ENCODE assay signal across 13 mouse cellular contexts in the genomic region with DNA sequence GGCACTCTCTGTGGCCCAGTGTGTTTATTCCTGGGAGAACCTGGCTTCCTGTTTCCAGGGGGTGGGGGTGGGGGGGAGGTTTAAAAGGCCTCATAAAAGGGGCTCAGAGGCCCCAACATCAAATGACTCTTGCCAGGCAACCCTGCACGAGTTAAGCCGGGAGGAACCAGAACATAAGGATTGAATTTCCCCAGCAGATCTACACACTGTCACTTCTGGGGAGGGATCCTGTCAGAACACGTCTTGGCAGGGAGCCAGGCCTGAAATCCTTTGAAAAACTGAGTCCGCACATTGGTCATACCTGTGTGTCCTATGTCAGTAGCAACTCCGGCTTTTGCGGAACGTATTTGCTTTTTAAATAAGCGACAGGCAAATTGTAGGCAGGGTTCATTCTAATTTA. TPM values are rescaled to one million over a fixed set of nuclear protein-coding genes. Genes with fewer than 3 reads are reported as not detected.
DNase-seq lines count a peak whose midpoint lies in the region; ATAC-seq lines count a peak whose summit lies in the region.
"Had no signal": no experiment of that assay in that cellular context is flagged by ENCODE, and none has a peak within 500 bp of the region (broad histone marks: within the 10 kb centered on the region; RNA-seq: fewer than 3 reads in every experiment).

No protein-coding gene starts in this region.

- peak overlapping the region; percentile 56; the same call in 1 of the 2 replicates for H3K27ac ChIP-seq in forebrain, embryonic 10.5 days
- no peak overlapping the region for H3K27ac ChIP-seq in forebrain, embryonic 11.5 days (ENCODE audit: low read depth, low read length)
- 0 out of 2 replicates have a peak overlapping the region, but pooled peaks have one; percentile 25 for H3K27ac ChIP-seq in midbrain, embryonic 12.5 days (replicated peaks)
- no peak overlapping the region for H3K27ac ChIP-seq in midbrain, embryonic 16.5 days (ENCODE audit: low read length)
- H3K27ac ChIP-seq in embryonic facial prominence, embryonic 14.5 days (replicated peaks; ENCODE audit: low read depth, low read length), result peak overlapping the region; percentile 79
- peak overlapping the region; percentile 63 for H3K27ac ChIP-seq in stomach, embryonic 15.5 days
- H3K27ac ChIP-seq: heart, embryonic 13.5 days; hindbrain, embryonic 14.5 days had no signal

- H3K36me3 ChIP-seq in forebrain, embryonic 10.5 days (replicated peaks), result no peaks in the 10 kb centered on the region
- no peaks in the 10 kb centered on the region for H3K36me3 ChIP-seq in forebrain, embryonic 11.5 days (ENCODE audit: control insufficient read depth, insufficient read depth, low read length)
- H3K36me3 ChIP-seq in midbrain, embryonic 12.5 days, result no peaks in the 10 kb centered on the region
- no peaks in the 10 kb centered on the region for H3K36me3 ChIP-seq in midbrain, embryonic 16.5 days (ENCODE audit: control insufficient read depth, insufficient read depth, low read length)
- H3K36me3 ChIP-seq in embryonic facial prominence, embryonic 14.5 days (ENCODE audit: control insufficient read depth, insufficient read depth, low read length), result no peaks in the 10 kb centered on the region
- no peaks in the 10 kb centered on the region for H3K36me3 ChIP-seq in stomach, embryonic 15.5 days
- H3K36me3 ChIP-seq: heart, embryonic 13.5 days had no signal

- H3K4me3 ChIP-seq in forebrain, embryonic 10.5 days, result no peak overlapping the region
- no peak overlapping the region for H3K4me3 ChIP-seq in forebrain, embryonic 11.5 days (ENCODE audit: low read depth, low read length)
- no peak overlapping the region for H3K4me3 ChIP-seq in midbrain, embryonic 12.5 days
- no peak overlapping the region for H3K4me3 ChIP-seq in midbrain, embryonic 16.5 days (ENCODE audit: low read depth, low read length)
- no peak overlapping the region for H3K4me3 ChIP-seq in embryonic facial prominence, embryonic 14.5 days (ENCODE audit: low read depth, low read length)
- H3K4me3 ChIP-seq in stomach, embryonic 15.5 days (replicated peaks), result no peak overlapping the region
- H3K4me3 ChIP-seq: erythroblast, embryonic 14.5 days; heart, embryonic 13.5 days had no signal

- no peaks in the 10 kb centered on the region for H3K9me3 ChIP-seq in forebrain, embryonic 10.5 days
- H3K9me3 ChIP-seq in forebrain, embryonic 11.5 days (ENCODE audit: control insufficient read depth, low read length), result no peaks in the 10 kb centered on the region
- H3K9me3 ChIP-seq in midbrain, embryonic 12.5 days, result no peaks in the 10 kb centered on the region
- H3K9me3 ChIP-seq in midbrain, embryonic 16.5 days (replicated peaks; ENCODE audit: control insufficient read depth, low read length, poor library complexity, severe bottlenecking), result no peaks in the 10 kb centered on the region; the same call in 1 of the 2 replicates
- no peaks in the 10 kb centered on the region for H3K9me3 ChIP-seq in embryonic facial prominence, embryonic 14.5 days (ENCODE audit: control insufficient read depth, low read length)
- H3K9me3 ChIP-seq in stomach, embryonic 15.5 days, result no peaks in the 10 kb centered on the region
- H3K9me3 ChIP-seq: heart, embryonic 13.5 days had no signal

- 36% methylated on average over 8 of the region's 8 CpGs for WGBS in forebrain, embryonic 10.5 days
- WGBS in forebrain, embryonic 11.5 days, result 25% methylated on average over 8 of the region's 8 CpGs
- WGBS in midbrain, embryonic 12.5 days, result 34% methylated on average over 8 of the region's 8 CpGs
- WGBS in midbrain, embryonic 16.5 days, result 22% methylated on average over 8 of the region's 8 CpGs
- WGBS in embryonic facial prominence, embryonic 14.5 days, result 14% methylated on average over 8 of the region's 8 CpGs
- 27% methylated on average over 8 of the region's 8 CpGs for WGBS in stomach, embryonic 15.5 days

- H3K4me2 ChIP-seq in forebrain, embryonic 11.5 days (ENCODE audit: low read depth, low read length, severe bottlenecking), result no peak overlapping the region
- no peak overlapping the region for H3K4me2 ChIP-seq in midbrain, embryonic 12.5 days (replicated peaks)
- no peak overlapping the region for H3K4me2 ChIP-seq in midbrain, embryonic 16.5 days (ENCODE audit: low read length)
- peak overlapping the region; percentile 28 for H3K4me2 ChIP-seq in embryonic facial prominence, embryonic 14.5 days (ENCODE audit: low read depth, low read length)
- H3K4me2 ChIP-seq in stomach, embryonic 15.5 days, result no peak overlapping the region
- H3K4me2 ChIP-seq: heart, embryonic 13.5 days; hindbrain, embryonic 14.5 days had no signal

- peaks cover 45% of the 10 kb centered on the region for H3K4me1 ChIP-seq in forebrain, embryonic 10.5 days
- H3K4me1 ChIP-seq in forebrain, embryonic 11.5 days (replicated peaks; ENCODE audit: control insufficient read depth, insufficient read depth, low read length), result peaks cover 4% of the 10 kb centered on the region; the same call in 1 of the 2 replicates
- H3K4me1 ChIP-seq in midbrain, embryonic 12.5 days, result peaks cover 32% of the 10 kb centered on the region
- peaks cover 14% of the 10 kb centered on the region for H3K4me1 ChIP-seq in midbrain, embryonic 16.5 days (ENCODE audit: control insufficient read depth, insufficient read depth, low read length)
- peaks cover 37% of the 10 kb centered on the region for H3K4me1 ChIP-seq in embryonic facial prominence, embryonic 14.5 days (ENCODE audit: control insufficient read depth, insufficient read depth, low read length)
- H3K4me1 ChIP-seq in stomach, embryonic 15.5 days, result peaks cover 9% of the 10 kb centered on the region; the same call in 1 of the 2 replicates

- no peak for ATAC-seq in forebrain, embryonic 11.5 days (replicated peaks; ENCODE audit: low FRiP score)
- no peak for ATAC-seq in midbrain, embryonic 12.5 days (ENCODE audit: low FRiP score, low read depth)
- ATAC-seq in midbrain, embryonic 16.5 days, result no peak
- peak; percentile 80 for ATAC-seq in embryonic facial prominence, embryonic 14.5 days (ENCODE audit: low read depth)
- ATAC-seq in stomach, embryonic 15.5 days (ENCODE audit: insufficient read depth, low FRiP score, low read depth), result no peak

- no peak for DNase-seq in forebrain, embryonic 10.5 days (ENCODE audit: extremely low spot score, low spot score)
- no peak for DNase-seq in forebrain, embryonic 11.5 days (ENCODE audit: low spot score)
- DNase-seq in embryonic facial prominence, embryonic 14.5 days (ENCODE audit: low spot score), result peak; percentile 89
- no peak for DNase-seq in frontal cortex, postnatal 10 days (ENCODE audit: low spot score in 2 of 2)
- DNase-seq in layer of hippocampus, postnatal 14 days (ENCODE audit: low spot score in 2 of 2), result no peak
- DNase-seq: cerebellum, adult 9-10 months; lung, adult 18-20 months had no signal

- no peak overlapping the region for H3K9ac ChIP-seq in forebrain, embryonic 11.5 days (ENCODE audit: low read length)
- no peak overlapping the region for H3K9ac ChIP-seq in midbrain, embryonic 12.5 days (replicated peaks)
- no peak overlapping the region for H3K9ac ChIP-seq in midbrain, embryonic 16.5 days (ENCODE audit: low read depth, low read length)
- H3K9ac ChIP-seq in embryonic facial prominence, embryonic 14.5 days (ENCODE audit: low read depth, low read length), result no peak overlapping the region
- no peak overlapping the region for H3K9ac ChIP-seq in stomach, embryonic 15.5 days
- H3K9ac ChIP-seq: heart, embryonic 13.5 days; hindbrain, embryonic 14.5 days had no signal

- peaks cover 82% of the 10 kb centered on the region for H3K27me3 ChIP-seq in forebrain, embryonic 10.5 days (ENCODE audit: poor library complexity, severe bottlenecking)
- peaks cover 6% of the 10 kb centered on the region; the same call in 1 of the 2 replicates for H3K27me3 ChIP-seq in forebrain, embryonic 11.5 days (ENCODE audit: control insufficient read depth, insufficient read depth, low read length)
- H3K27me3 ChIP-seq in midbrain, embryonic 12.5 days, result peaks cover 35% of the 10 kb centered on the region
- peaks cover 5% of the 10 kb centered on the region; the same call in 1 of the 2 replicates for H3K27me3 ChIP-seq in midbrain, embryonic 16.5 days (ENCODE audit: control insufficient read depth, insufficient read depth, low read depth, low read length)
- H3K27me3 ChIP-seq in embryonic facial prominence, embryonic 14.5 days (replicated peaks; ENCODE audit: control insufficient read depth, insufficient read depth, low read length), result no peaks in the 10 kb centered on the region
- H3K27me3 ChIP-seq in stomach, embryonic 15.5 days (replicated peaks), result no peaks in the 10 kb centered on the region

RNA-seq across cellular contexts. Expression of a gene that starts 19.3 kb away (rescaled TPM):
- 3.0 and 3.5 TPM in 2 replicates for polyA plus RNA-seq in forebrain, embryonic 10.5 days (2016; fragmentation: Nextera tagmentation; extraction: Ambion mirVana)
- 6.1 and 6.6 TPM in 2 replicates for polyA plus RNA-seq in forebrain, embryonic 11.5 days (2014; fragmentation: Nextera tagmentation; extraction: Ambion mirVana)
- polyA plus RNA-seq in midbrain, embryonic 12.5 days (2016; fragmentation: Nextera tagmentation; extraction: Ambion mirVana), result 31.7 and 33.5 TPM in 2 replicates
- 4.5 and 5.3 TPM in 2 replicates for polyA plus RNA-seq in midbrain, embryonic 16.5 days (2015; fragmentation: Nextera tagmentation; extraction: Ambion mirVana)
- 4.7 and 7.6 TPM in 2 replicates for polyA plus RNA-seq in embryonic facial prominence, embryonic 14.5 days (2014; fragmentation: Nextera tagmentation; extraction: Ambion mirVana)
- polyA plus RNA-seq in stomach, embryonic 15.5 days (2015; fragmentation: Nextera tagmentation; extraction: Ambion mirVana), result 0.95 and 1.8 TPM in 2 replicates
- 1 to 10 TPM; 1.5 to 2.9 TPM for total RNA-seq in layer of hippocampus, postnatal 14 days (2021)
- polyA plus RNA-seq: erythroblast, embryonic 14.5 days had no signal

Comparison
In these comparisons a context has a peak if more than half of its experiments do, and no peak if none do; other contexts are left out.
1. H3K27ac ChIP-seq: peak in forebrain, embryonic 10.5 days (single experiment), midbrain, embryonic 12.5 days (single experiment), embryonic facial prominence, embryonic 14.5 days (single experiment) and stomach, embryonic 15.5 days (single experiment); none in forebrain, embryonic 11.5 days (single experiment) and midbrain, embryonic 16.5 days (single experiment).